Mouse (Mus musculus): ENCODE measurements around the gene Zfp408. TPM values are rescaled to one million over a fixed set of nuclear protein-coding genes. Genes with fewer than 3 reads are reported as not detected.

The Zfp408 gene
- total RNA-seq, 1 experiment from 2014 or later, result 14.5 TPM

DNA sequence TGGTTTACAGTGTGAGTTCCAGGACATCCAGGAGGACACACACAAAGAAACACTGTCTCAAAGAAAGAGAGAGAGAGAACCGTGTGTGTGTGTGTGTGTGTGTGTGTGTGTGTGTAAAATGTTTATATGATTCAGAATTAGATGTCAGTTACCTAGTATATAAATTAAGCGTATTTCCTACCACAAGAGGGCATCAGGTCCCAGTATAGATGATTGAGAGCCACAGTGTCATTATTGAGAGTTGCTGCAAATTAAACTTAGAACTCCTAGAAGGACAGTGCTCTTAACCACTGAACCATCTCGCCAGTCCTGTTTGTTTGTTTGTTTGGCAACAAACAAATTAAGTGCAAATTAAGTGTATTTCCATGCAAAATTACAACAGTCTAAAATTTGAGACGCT is 47.2 kb downstream of the Zfp408 start:
- no peak for DNase-seq

DNA sequence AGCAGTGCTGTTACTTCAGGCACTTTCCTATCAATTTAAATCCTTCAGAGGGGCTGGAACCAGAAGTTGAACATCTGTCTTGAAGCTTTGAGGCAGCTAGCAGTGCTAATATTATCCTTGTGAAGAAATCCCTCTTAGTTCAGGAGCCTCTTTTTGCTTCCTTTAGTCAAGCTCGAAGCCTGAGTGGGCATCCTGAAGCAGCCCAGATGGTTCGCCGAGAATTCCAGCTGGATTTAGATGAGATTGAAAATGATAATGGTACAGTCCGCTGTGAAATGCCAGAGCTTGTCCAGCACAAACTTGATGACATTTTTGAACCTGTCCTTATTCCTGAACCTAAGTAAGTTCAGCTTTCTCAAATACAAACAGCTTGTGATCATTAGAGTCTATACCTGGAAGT is 49.1 kb downstream of the Zfp408 start:
- no peak for DNase-seq

Other genes starting within 250 kb of the Zfp408 start
- gene 1110051M20Rik, start 205.1 kb downstream of the Zfp408 start, total RNA-seq (2021), result 13.6 and 20.7 TPM in 2 replicates
- gene Lrp4, start 192.3 kb downstream of the Zfp408 start, total RNA-seq (2021), result 4.7 and 5.2 TPM in 2 replicates
- 45.1 and 49.3 TPM in 2 replicates for gene Ckap5, start 123.0 kb downstream of the Zfp408 start, total RNA-seq (2021)
- gene F2, start 13.4 kb downstream of the Zfp408 start, total RNA-seq (2021), result 0.15 and 13.7 TPM in 2 replicates
- gene Arhgap1, start 69 bp upstream of the Zfp408 start, total RNA-seq (2021), result 58.7 and 68.6 TPM in 2 replicates
- gene Atg13, start 60.8 kb upstream of the Zfp408 start, total RNA-seq (2021), result 67.5 and 84.1 TPM in 2 replicates
- 12.5 and 13.9 TPM in 2 replicates for gene Harbi1, start 61.1 kb upstream of the Zfp408 start, total RNA-seq (2021)
- gene Ambra1, start 80.3 kb upstream of the Zfp408 start, total RNA-seq (2021), result 37.2 and 41.0 TPM in 2 replicates